In genomic region chr11:77307205-77307604, GRCm38 (mm10) we compare ENCODE assay signal across 18 mouse cellular contexts.
DNase-seq lines count a peak whose midpoint lies in the region; TF ChIP-seq lines count a peak whose summit lies in the region.
"Had no signal": no experiment of that assay in that cellular context is flagged by ENCODE, and none has a peak within 500 bp of the region (broad histone marks: within the 10 kb centered on the region; RNA-seq: fewer than 3 reads in every experiment).

No protein-coding gene starts in this region.

- H3K27ac ChIP-seq in MEL (ENCODE audit: control insufficient read depth, low read depth, low read length), result 0 out of 2 replicates have a peak overlapping the region, but pooled peaks have one; percentile 25

- H3K4me1 ChIP-seq in MEL (ENCODE audit: control insufficient read depth in 1 of 2, insufficient read depth in 2 of 2, low read length in 2 of 2), result peaks cover 3 to 4% of the 10 kb centered on the region in 2 experiments; a peak in 2 of 4 replicates

- H3K36me3 ChIP-seq in MEL (ENCODE audit: control insufficient read depth in 1 of 2, insufficient read depth in 2 of 2, low read length in 2 of 2), result peaks cover 0 to 14% of the 10 kb centered on the region in 2 experiments; a peak in 2 of 4 replicates

- H3K79me2 ChIP-seq in MEL (ENCODE audit: control insufficient read depth, insufficient read depth, low read length, poor library complexity), result no peaks in the 10 kb centered on the region

- TF ChIP-seq POLR2A in MEL (IDR thresholded peaks at IDR 0.05; ENCODE audit: control insufficient read depth in 1 of 2, insufficient read depth in 1 of 2, low read depth in 1 of 2, low read length in 2 of 2, poor library complexity in 1 of 2), result no peak

- no peaks in the 10 kb centered on the region for H3K9me3 ChIP-seq in MEL (replicated peaks; ENCODE audit: insufficient read depth, low read length)
- H3K9me3 ChIP-seq: G1E had no signal

- DNase-seq in heart, adult 11 months, result peak; percentile 19
- DNase-seq in heart, adult 18-20 months, result no peak
- DNase-seq in MEL (ENCODE audit: low read depth, low spot score), result peak; percentile 71
- no peak for DNase-seq in urinary bladder, postnatal 14 days (ENCODE audit: low spot score)
- DNase-seq: adrenal gland, adult 2 months; adrenal gland, adult 8-10 months; adrenal gland, postnatal 10 days; adrenal gland, postnatal 14 days; adrenal gland, postnatal 25 days; adrenal gland, postnatal 36 days; B cell, adult 2 months; cerebellum, adult 11 months; cerebellum, adult 11-12 months; cerebellum, adult 18-20 months; cerebellum, adult 2 months had no signal

- TF ChIP-seq CTCF in MEL (IDR thresholded peaks at IDR 0.05 in 2 of 3, conservative IDR thresholded peaks at IDR 0.05 in 1 of 3; ENCODE audit: control insufficient read depth in 1 of 3, insufficient read depth in 1 of 3, low read depth in 2 of 3, low read length in 3 of 3, poor library complexity in 1 of 3, severe bottlenecking in 1 of 3), result no peak

- no peaks in the 10 kb centered on the region for H3K27me3 ChIP-seq in MEL (ENCODE audit: control insufficient read depth in 1 of 2, insufficient read depth in 2 of 2, low read length in 2 of 2)
- H3K27me3 ChIP-seq: CH12.LX, Patski had no signal

- peak; percentile 65 to 72 for TF ChIP-seq EP300 in MEL (IDR thresholded peaks at IDR 0.05; ENCODE audit: low read depth in 1 of 2, low read length in 2 of 2)

- TF ChIP-seq RAD21 in MEL (IDR thresholded peaks at IDR 0.05; ENCODE audit: low read depth, low read length), result no peak

- no peak overlapping the region for H3K4me3 ChIP-seq in MEL (ENCODE audit: control insufficient read depth in 1 of 2, insufficient read depth in 1 of 2, low read depth in 2 of 2, low read length in 2 of 2)

- H3K9ac ChIP-seq in MEL (ENCODE audit: control insufficient read depth, low read depth, low read length, poor library complexity, severe bottlenecking), result no peak overlapping the region

TF ChIP-seq in MEL, 35 proteins besides CTCF, POLR2A, EP300 and RAD21:
- TF ChIP-seq ETS1 (IDR thresholded peaks at IDR 0.05; ENCODE audit: low read depth, low read length), result peak; percentile 75
- TF ChIP-seq RCOR1 (IDR thresholded peaks at IDR 0.05; ENCODE audit: low read depth, low read length), result peak; percentile 84
- no peak for TF ChIP-seq MAX (IDR thresholded peaks at IDR 0.05; ENCODE audit: low read length)
- TF ChIP-seq SIN3A (IDR thresholded peaks at IDR 0.05; ENCODE audit: low read length), result no peak
- peak; percentile 47; the same call in 1 of the 2 replicates for TF ChIP-seq TAL1 (IDR thresholded peaks at IDR 0.05; ENCODE audit: low read length)
- peak; percentile 72 for TF ChIP-seq TCF12 (IDR thresholded peaks at IDR 0.05; ENCODE audit: low read depth, low read length)
- TF ChIP-seq USF1 (IDR thresholded peaks at IDR 0.05; ENCODE audit: low read depth, low read length), result no peak
- TF ChIP-seq MYB (IDR thresholded peaks at IDR 0.05; ENCODE audit: low read depth, low read length), result no peak
- no peak for TF ChIP-seq ZMIZ1 (IDR thresholded peaks at IDR 0.05; ENCODE audit: low read depth, low read length)
- peak; percentile 77 for TF ChIP-seq GATA1 (IDR thresholded peaks at IDR 0.05; ENCODE audit: low read depth, low read length)

Comparison
In these comparisons a context has a peak if more than half of its experiments do, and no peak if none do; other contexts are left out.
1. DNase-seq: peak in heart, adult 11 months (single experiment) and MEL (single experiment); none in heart, adult 18-20 months (0 of 2) and urinary bladder, postnatal 14 days (single experiment).